Mouse (Mus musculus): ENCODE measurements around the gene Iyd. TPM values are rescaled to one million over a fixed set of nuclear protein-coding genes. Genes with fewer than 3 reads are reported as not detected.
"Not testable (repeated sequence)": the region's sequence is repeated elsewhere in the genome, so short reads cannot be mapped to it uniquely, and the experiment has no call there.

Gene Iyd
- polyA plus RNA-seq (2014; fragmentation: Nextera tagmentation; extraction: Ambion mirVana), result 2.1 and 2.4 TPM in 2 replicates

DNA sequence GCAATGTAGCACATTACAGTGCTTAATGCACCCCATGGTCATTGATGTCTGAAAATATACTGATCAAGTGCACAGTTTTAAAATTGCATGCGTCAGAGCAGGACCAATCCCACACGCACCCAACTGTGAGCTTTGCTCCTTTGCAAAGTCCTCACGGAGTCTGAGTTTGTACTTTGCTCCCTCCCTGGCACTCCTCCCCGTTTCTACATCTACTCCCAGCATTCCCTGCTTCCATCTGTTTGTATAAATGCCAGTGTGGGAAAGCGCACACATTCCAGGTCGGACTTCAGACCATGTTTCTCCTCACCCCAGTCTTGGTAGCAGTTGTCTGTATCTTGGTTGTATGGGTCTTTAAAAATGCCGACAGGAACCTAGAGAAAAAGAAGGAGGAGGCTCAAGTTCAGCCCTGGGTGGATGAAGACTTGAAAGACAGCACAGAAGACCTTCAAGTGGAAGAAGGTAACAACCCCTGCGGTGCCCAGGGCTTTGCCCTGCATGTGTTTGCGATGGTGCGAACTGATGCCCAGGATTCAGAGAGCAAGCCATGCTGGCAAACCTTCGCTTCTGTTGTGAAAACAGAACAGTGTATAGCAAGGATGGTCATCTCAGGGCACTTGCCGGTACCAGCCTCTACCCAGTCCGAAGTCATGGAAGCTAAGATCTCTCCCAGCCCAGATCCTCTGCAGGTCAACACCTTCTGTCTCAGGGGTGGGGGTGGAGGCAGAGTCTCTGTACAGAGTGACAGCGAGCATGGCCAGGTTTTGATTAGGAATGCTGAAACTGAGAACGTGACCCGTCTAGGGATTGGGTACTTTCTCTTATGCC, at the start of gene Iyd:
Gene Iyd (plus strand): TSS at position 238 of the 825 bp plus-strand sequence.
- H3K4me1 ChIP-seq (ENCODE audit: control insufficient read depth, insufficient read depth, low read length), result no peaks in the 10 kb centered on the region
- no peak for DNase-seq (ENCODE audit: low spot score)
- H3K4me3 ChIP-seq (ENCODE audit: low read depth, low read length), result no peak within 1 kb of the TSS
- 66% methylated on average over 16 of the region's 16 CpGs for whole genome bisulfite sequencing
- ATAC-seq (ENCODE audit: low read depth), result no peak
- H3K9ac ChIP-seq (ENCODE audit: low read depth, low read length), result no peak within 1 kb of the TSS
- no peak within 1 kb of the TSS for H3K4me2 ChIP-seq (ENCODE audit: low read depth, low read length)
- H3K36me3 ChIP-seq (ENCODE audit: control insufficient read depth, insufficient read depth, low read length), result no peaks in the 10 kb centered on the region
- H3K27ac ChIP-seq (replicated peaks; ENCODE audit: low read depth, low read length), result no peak within 1 kb of the TSS
- H3K9me3 ChIP-seq (ENCODE audit: control insufficient read depth, low read length), result no peaks in the 10 kb centered on the region
- H3K27me3 ChIP-seq (replicated peaks; ENCODE audit: control insufficient read depth, insufficient read depth, low read length), result no peaks in the 10 kb centered on the region; the same call in 1 of the 2 replicates

DNA sequence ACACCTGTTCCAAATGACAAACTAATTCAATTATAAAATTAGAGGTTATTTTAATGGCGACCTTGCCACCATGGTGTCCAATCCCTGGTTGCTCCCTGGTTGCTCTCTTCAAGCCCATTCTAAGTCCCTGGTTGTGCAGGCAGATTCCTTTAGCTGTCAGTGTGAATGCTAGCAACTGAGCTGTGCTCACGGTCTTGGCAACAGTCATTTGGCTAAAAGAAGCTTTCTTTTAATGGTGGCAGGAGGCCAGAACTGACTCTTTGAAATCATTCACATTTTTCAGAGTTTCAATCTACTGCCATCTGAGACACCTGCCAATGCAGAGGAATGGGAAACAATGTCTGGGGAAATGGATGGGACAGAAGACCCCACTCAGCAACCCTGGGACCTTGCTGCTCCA, 43.2 kb upstream of the Iyd start:
- no peak overlapping the region for H3K9ac ChIP-seq (ENCODE audit: low read depth, low read length)
- H3K9me3 ChIP-seq (ENCODE audit: control insufficient read depth, low read length), result no peaks in the 10 kb centered on the region
- H3K4me2 ChIP-seq (ENCODE audit: low read depth, low read length), result no peak overlapping the region
- no peaks in the 10 kb centered on the region for H3K27me3 ChIP-seq (replicated peaks; ENCODE audit: control insufficient read depth, insufficient read depth, low read length)
- ATAC-seq (ENCODE audit: low read depth), result no peak
- H3K36me3 ChIP-seq (ENCODE audit: control insufficient read depth, insufficient read depth, low read length), result no peaks in the 10 kb centered on the region
- H3K4me1 ChIP-seq (ENCODE audit: control insufficient read depth, insufficient read depth, low read length), result no peaks in the 10 kb centered on the region
- DNase-seq (ENCODE audit: low spot score), result no peak
- no peak overlapping the region for H3K4me3 ChIP-seq (ENCODE audit: low read depth, low read length)
- 67% methylated on average over 2 of the region's 2 CpGs for WGBS
- H3K27ac ChIP-seq (replicated peaks; ENCODE audit: low read depth, low read length), result no peak overlapping the region

- 89% methylated on average over 6 of the region's 6 CpGs for WGBS
- not testable (repeated sequence) for H3K4me1 ChIP-seq (ENCODE audit: control insufficient read depth, insufficient read depth, low read length); H3K9me3 ChIP-seq (ENCODE audit: control insufficient read depth, low read length); H3K9ac ChIP-seq (ENCODE audit: low read depth, low read length); ATAC-seq (ENCODE audit: low read depth); H3K27me3 ChIP-seq (replicated peaks; ENCODE audit: control insufficient read depth, insufficient read depth, low read length); H3K4me2 ChIP-seq (ENCODE audit: low read depth, low read length); DNase-seq (ENCODE audit: low spot score); H3K36me3 ChIP-seq (ENCODE audit: control insufficient read depth, insufficient read depth, low read length); H3K4me3 ChIP-seq (ENCODE audit: low read depth, low read length); H3K27ac ChIP-seq (replicated peaks; ENCODE audit: low read depth, low read length)
These were observed 39.2 kb upstream of the Iyd start for GRCm38 (mm10) chr10:3500846-3501245.

GRCm38 (mm10) chr10:3507484-3508221, 32.4 kb upstream of the Iyd start:
- Histone ChIP-seq H3K9ac (ENCODE audit: low read depth, low read length) (no peak overlapping the region), H3K36me3 (ENCODE audit: control insufficient read depth, insufficient read depth, low read length) (no peaks in the 10 kb centered on the region), H3K4me1 (ENCODE audit: control insufficient read depth, insufficient read depth, low read length) (peaks cover 9% of the 10 kb centered on the region; the same call in 1 of the 2 replicates), H3K27ac (replicated peaks; ENCODE audit: low read depth, low read length) (no peak overlapping the region), H3K4me3 (ENCODE audit: low read depth, low read length) (no peak overlapping the region), H3K27me3 (replicated peaks; ENCODE audit: control insufficient read depth, insufficient read depth, low read length) (no peaks in the 10 kb centered on the region), H3K9me3 (ENCODE audit: control insufficient read depth, low read length) (no peaks in the 10 kb centered on the region), H3K4me2 (ENCODE audit: low read depth, low read length) (no peak overlapping the region)
- 37% methylated on average over 8 of the region's 8 CpGs for WGBS
- peak; percentile 87 for DNase-seq (ENCODE audit: low spot score)
- peak; percentile 86 for ATAC-seq (ENCODE audit: low read depth)

GRCm38 (mm10) chr10:3508222-3508588, 31.8 kb upstream of the Iyd start:
- Histone ChIP-seq H3K27me3 (replicated peaks; ENCODE audit: control insufficient read depth, insufficient read depth, low read length) (no peaks in the 10 kb centered on the region), H3K4me2 (ENCODE audit: low read depth, low read length) (no peak overlapping the region), H3K4me1 (ENCODE audit: control insufficient read depth, insufficient read depth, low read length) (peaks cover 9% of the 10 kb centered on the region; the same call in 1 of the 2 replicates), H3K4me3 (ENCODE audit: low read depth, low read length) (no peak overlapping the region), H3K36me3 (ENCODE audit: control insufficient read depth, insufficient read depth, low read length) (no peaks in the 10 kb centered on the region), H3K27ac (replicated peaks; ENCODE audit: low read depth, low read length) (no peak overlapping the region), H3K9me3 (ENCODE audit: control insufficient read depth, low read length) (no peaks in the 10 kb centered on the region), H3K9ac (ENCODE audit: low read depth, low read length) (no peak overlapping the region)
- 50% methylated on average over 2 of the region's 2 CpGs for WGBS
- ATAC-seq (ENCODE audit: low read depth), result no peak; the same call in none of the 2 replicates
- DNase-seq (ENCODE audit: low spot score), result no peak

- WGBS, result 43% methylated on average over 2 of the region's 2 CpGs
These were observed 31.3 kb upstream of the Iyd start for GRCm38 (mm10) chr10:3508746-3509145.

GRCm38 (mm10) chr10:3509663-3510277, 30.3 kb upstream of the Iyd start:
- Histone ChIP-seq H3K4me1 (ENCODE audit: control insufficient read depth, insufficient read depth, low read length) (peaks cover 9% of the 10 kb centered on the region; the same call in 1 of the 2 replicates), H3K27me3 (replicated peaks; ENCODE audit: control insufficient read depth, insufficient read depth, low read length) (no peaks in the 10 kb centered on the region), H3K4me2 (ENCODE audit: low read depth, low read length) (no peak overlapping the region), H3K9me3 (ENCODE audit: control insufficient read depth, low read length) (no peaks in the 10 kb centered on the region), H3K9ac (ENCODE audit: low read depth, low read length) (no peak overlapping the region), H3K36me3 (ENCODE audit: control insufficient read depth, insufficient read depth, low read length) (no peaks in the 10 kb centered on the region), H3K27ac (replicated peaks; ENCODE audit: low read depth, low read length) (no peak overlapping the region), H3K4me3 (ENCODE audit: low read depth, low read length) (no peak overlapping the region)
- ATAC-seq (ENCODE audit: low read depth) (no peak), DNase-seq (ENCODE audit: low spot score) (peak; percentile 29)
- WGBS, result 56% methylated on average over 7 of the region's 7 CpGs

More at GRCm38 (mm10) chr10:3508746-3509145, 31.3 kb upstream of the Iyd start:
- peaks cover 9% of the 10 kb centered on the region; the same call in 1 of the 2 replicates for H3K4me1 ChIP-seq (ENCODE audit: control insufficient read depth, insufficient read depth, low read length)
- no peak for ATAC-seq (ENCODE audit: low read depth)
- H3K9ac ChIP-seq (ENCODE audit: low read depth, low read length), result no peak overlapping the region
- no peak overlapping the region for H3K4me2 ChIP-seq (ENCODE audit: low read depth, low read length)
- DNase-seq (ENCODE audit: low spot score), result no peak
- no peak overlapping the region for H3K4me3 ChIP-seq (ENCODE audit: low read depth, low read length)
- H3K27ac ChIP-seq (replicated peaks; ENCODE audit: low read depth, low read length), result no peak overlapping the region
- H3K27me3 ChIP-seq (replicated peaks; ENCODE audit: control insufficient read depth, insufficient read depth, low read length), result no peaks in the 10 kb centered on the region
- H3K36me3 ChIP-seq (ENCODE audit: control insufficient read depth, insufficient read depth, low read length), result no peaks in the 10 kb centered on the region
- H3K9me3 ChIP-seq (ENCODE audit: control insufficient read depth, low read length), result no peaks in the 10 kb centered on the region

- H3K9me3 ChIP-seq (ENCODE audit: control insufficient read depth, low read length), result no peaks in the 10 kb centered on the region
- no peak overlapping the region for H3K9ac ChIP-seq (ENCODE audit: low read depth, low read length)
- no peak overlapping the region for H3K4me3 ChIP-seq (ENCODE audit: low read depth, low read length)
- no peaks in the 10 kb centered on the region for H3K27me3 ChIP-seq (replicated peaks; ENCODE audit: control insufficient read depth, insufficient read depth, low read length)
- no peak overlapping the region for H3K27ac ChIP-seq (replicated peaks; ENCODE audit: low read depth, low read length)
- H3K4me2 ChIP-seq (ENCODE audit: low read depth, low read length), result no peak overlapping the region
- WGBS, result 57% methylated on average over 3 of the region's 3 CpGs
- DNase-seq (ENCODE audit: low spot score), result no peak
- H3K36me3 ChIP-seq (ENCODE audit: control insufficient read depth, insufficient read depth, low read length), result no peaks in the 10 kb centered on the region
- ATAC-seq (ENCODE audit: low read depth), result no peak
- H3K4me1 ChIP-seq (ENCODE audit: control insufficient read depth, insufficient read depth, low read length), result peaks cover 9% of the 10 kb centered on the region; the same call in 1 of the 2 replicates
These were observed 29.6 kb upstream of the Iyd start for GRCm38 (mm10) chr10:3510486-3510885.
